Mouse (Mus musculus): ENCODE data around the gene Naa40. TPM values are rescaled to one million over a fixed set of nuclear protein-coding genes. Genes with fewer than 3 reads are reported as not detected.

Naa40 gene
- 65.3 and 66.6 TPM in 2 replicates for polyA plus RNA-seq (2015; fragmentation: Nextera tagmentation; extraction: Ambion mirVana)

DNA sequence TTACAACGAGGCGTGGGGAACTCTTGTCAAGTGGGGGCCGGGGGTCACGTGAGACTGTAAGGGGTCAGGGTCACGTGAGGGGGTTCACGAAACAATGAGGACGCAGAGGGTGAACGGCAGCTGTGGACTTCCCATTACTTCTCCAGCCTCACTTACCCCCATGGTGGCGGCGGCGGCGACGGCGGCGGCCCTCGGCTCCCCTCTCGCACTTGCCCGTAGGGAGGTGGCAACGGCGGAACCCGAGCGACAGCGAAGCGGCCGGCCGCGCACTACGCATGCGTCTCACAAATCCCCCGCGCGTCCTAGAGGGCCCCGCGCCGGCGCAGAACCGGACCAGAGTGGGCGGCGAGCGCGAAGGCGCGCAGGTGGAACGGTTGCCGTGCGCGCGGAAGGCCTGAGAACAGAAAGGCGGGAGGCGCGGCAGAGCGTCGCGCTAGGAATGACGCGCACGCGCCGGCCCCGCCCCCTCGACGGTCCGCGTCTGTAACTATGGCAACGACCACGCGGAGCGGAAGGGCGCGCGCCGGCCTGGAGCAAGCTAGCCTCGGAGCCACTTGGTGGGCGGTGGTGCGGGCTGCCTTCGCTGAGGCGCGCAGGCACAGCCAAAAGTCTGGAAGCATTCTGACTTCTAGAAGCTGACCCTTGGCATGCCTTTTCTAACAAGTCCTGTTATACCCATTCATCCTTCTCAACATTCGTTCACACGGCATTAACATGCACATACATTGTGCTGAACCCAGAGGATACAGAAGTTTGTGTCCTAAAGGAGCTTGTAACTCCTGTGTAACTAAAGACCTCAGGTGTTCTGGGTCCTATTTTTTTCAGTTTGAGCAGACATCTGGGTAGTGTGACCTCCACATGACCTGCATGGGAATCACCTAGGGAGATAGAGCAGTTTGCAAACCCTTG, at the start of gene Naa40:
Naa40 (minus strand) TSS at position 402 of the 909 bp plus-strand sequence.
- WGBS = under 1% methylated on average over 80 of the region's 80 CpGs

DNA sequence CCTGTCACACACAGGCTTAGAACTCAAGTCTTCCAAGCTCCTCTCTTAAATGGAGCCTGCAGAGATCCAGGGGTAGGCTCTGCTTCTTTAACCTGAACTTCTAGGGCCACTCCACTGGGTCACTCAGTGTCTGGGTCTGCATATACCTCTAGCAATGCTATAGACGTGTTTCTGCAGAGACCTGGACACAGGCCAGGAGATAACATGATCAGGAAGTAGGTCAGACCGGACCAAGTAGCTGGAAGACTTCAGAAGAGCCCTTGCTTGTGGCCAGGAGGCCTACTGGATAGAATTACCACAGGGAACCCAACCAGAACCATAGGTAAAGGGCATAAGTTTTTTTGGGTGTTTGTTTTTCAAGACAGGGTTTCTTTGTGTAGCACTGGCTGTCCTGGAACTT, 48.8 kb upstream of the Naa40 start:
- ATAC-seq (ENCODE audit: low FRiP score) = no peak

More for the DNA sequence above, at the start of gene Naa40:
- H3K36me3 ChIP-seq = peaks cover 4% of the 10 kb centered on the region; the same call in 1 of the 2 replicates
- H3K4me3 ChIP-seq = peak within 1 kb of the TSS; percentile 71
- H3K4me2 ChIP-seq = peak within 1 kb of the TSS; percentile 91
- ATAC-seq (ENCODE audit: low FRiP score) = peak; percentile 96
- peaks cover 34% of the 10 kb centered on the region for H3K4me1 ChIP-seq (replicated peaks)
- H3K9ac ChIP-seq = peak within 1 kb of the TSS; percentile 88
- peak within 1 kb of the TSS; percentile 90 for H3K27ac ChIP-seq
- H3K27me3 ChIP-seq = peaks cover 7% of the 10 kb centered on the region; the same call in 1 of the 2 replicates
- H3K9me3 ChIP-seq = no peaks in the 10 kb centered on the region

DNA sequence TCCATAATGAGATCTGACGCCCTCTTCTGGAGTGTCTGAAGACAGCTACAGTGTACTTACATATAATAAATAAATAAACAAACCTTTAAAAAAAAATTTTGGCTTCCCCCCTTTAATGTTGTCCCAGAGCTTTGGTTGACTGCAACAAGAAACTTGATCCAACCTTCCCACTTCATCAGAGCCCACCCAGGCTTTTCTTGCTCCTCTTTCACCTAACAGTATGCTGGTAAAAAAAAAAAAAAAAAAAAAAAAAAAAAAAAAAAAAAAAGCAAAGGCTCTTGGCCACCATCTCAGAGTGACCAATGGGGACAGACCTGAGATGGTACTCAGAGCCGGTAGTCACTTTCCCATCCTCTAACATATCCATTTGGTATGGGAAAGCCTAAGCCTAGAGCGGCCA, 47.3 kb upstream of the Naa40 start:
- Histone ChIP-seq H3K4me3 (no peak overlapping the region), H3K27me3 (no peaks in the 10 kb centered on the region), H3K4me1 (replicated peaks) (peaks cover 10% of the 10 kb centered on the region), H3K27ac (no peak overlapping the region), H3K36me3 (peaks cover 55% of the 10 kb centered on the region), H3K4me2 (no peak overlapping the region), H3K9ac (no peak overlapping the region), H3K9me3 (no peaks in the 10 kb centered on the region)
- WGBS = 90% methylated on average over 3 of the region's 3 CpGs
- no peak for ATAC-seq (ENCODE audit: low FRiP score)

More for the DNA sequence above, 48.8 kb upstream of the Naa40 start:
- Histone ChIP-seq H3K4me3 (no peak overlapping the region), H3K36me3 (peaks cover 44% of the 10 kb centered on the region), H3K4me1 (replicated peaks) (peaks cover 23% of the 10 kb centered on the region), H3K9me3 (no peaks in the 10 kb centered on the region), H3K27me3 (no peaks in the 10 kb centered on the region), H3K9ac (no peak overlapping the region), H3K4me2 (no peak overlapping the region), H3K27ac (no peak overlapping the region)
- 75% methylated on average over 2 of the region's 2 CpGs for WGBS

DNA sequence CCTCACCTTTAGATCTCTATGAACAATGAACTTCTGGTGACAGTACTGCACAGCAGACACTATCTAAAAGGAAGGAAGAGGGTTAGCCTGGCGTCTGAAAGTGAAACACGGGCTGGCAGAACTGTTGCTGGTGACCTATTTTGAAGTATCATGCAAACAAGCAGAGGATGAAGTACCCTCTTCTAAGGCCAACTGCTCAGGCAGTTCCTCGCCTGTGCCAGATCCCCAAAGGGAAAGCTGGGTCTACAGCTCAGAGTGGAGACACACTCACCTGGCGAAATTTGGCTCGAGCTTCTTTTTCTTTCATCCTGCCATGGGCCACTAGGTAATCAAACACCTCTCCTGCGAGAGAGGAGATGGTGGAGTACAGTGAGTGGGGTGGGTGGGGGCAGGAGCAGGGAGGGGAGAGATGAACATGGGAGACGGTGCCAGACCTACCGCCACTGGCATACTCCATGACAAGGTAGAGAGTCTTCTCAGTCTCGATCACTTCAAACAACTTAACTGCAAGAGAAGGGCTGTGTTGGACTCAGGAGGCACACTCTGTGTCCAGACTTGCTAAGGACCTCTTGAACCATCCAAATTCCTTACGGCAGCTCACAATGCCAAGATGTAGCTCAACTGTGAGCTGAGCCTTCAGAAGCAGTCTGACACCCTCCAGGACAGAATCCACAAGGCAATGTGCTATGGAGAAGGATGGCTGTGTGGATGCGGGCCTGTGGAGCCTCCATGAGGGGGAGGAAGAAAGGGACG, 45.8 kb upstream of the Naa40 start:
- 94% methylated on average over 12 of the region's 12 CpGs for WGBS

DNA sequence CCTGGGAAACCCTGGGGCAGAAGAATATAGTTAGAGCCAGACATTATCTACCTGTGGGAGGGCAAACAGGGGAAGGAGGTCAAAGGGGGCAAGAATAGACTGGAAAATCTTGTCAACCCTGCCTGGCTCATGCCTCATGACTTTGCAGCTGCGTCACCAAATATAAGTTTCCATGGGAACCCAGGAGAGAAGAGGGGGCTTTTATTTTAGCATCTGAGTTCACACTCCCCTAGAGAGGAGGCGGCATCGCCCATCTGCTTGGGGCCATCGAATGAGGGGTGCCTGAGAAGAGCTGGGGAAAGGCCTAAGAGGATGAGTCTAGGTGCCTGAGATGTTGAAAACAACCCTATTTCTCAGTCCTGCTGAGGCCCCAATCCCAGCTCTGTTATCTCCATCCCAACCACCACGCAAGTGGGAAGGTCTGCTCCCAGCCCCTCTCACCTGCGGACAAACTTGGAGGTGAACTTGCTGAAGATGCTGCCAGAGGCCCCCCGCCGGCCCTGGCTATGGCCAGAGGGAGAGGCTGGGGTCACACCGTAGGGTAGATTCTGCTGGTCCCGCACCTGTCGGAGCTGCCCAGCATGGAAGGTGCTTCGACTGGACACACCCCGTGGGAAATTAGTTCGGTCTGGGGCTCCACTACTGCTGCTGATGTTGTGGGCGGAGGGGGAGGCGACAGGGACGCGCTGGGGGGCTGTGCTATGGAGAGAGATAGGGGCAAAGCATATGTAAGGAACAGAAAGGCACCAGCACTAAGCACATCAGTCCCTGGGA, 39.8 kb upstream of the Naa40 start:
- no peaks in the 10 kb centered on the region for H3K9me3 ChIP-seq
- H3K4me2 ChIP-seq = no peak overlapping the region
- ATAC-seq (ENCODE audit: low FRiP score) = no peak
- H3K27me3 ChIP-seq = no peaks in the 10 kb centered on the region
- 0 out of 2 replicates have a peak overlapping the region, but pooled peaks have one; percentile 13 for H3K9ac ChIP-seq
- H3K27ac ChIP-seq = no peak overlapping the region
- H3K4me3 ChIP-seq = no peak overlapping the region
- H3K36me3 ChIP-seq = peaks cover 98% of the 10 kb centered on the region
- 89% methylated on average over 18 of the region's 18 CpGs for WGBS
- H3K4me1 ChIP-seq (replicated peaks) = peaks cover 48% of the 10 kb centered on the region

More for the DNA sequence above, 45.8 kb upstream of the Naa40 start:
- Histone ChIP-seq H3K4me2 (no peak overlapping the region), H3K27me3 (no peaks in the 10 kb centered on the region), H3K27ac (no peak overlapping the region), H3K4me3 (no peak overlapping the region), H3K4me1 (replicated peaks) (peaks cover 5% of the 10 kb centered on the region; the same call in 1 of the 2 replicates), H3K9me3 (no peaks in the 10 kb centered on the region), H3K9ac (no peak overlapping the region), H3K36me3 (peaks cover 71% of the 10 kb centered on the region)
- ATAC-seq (ENCODE audit: low FRiP score) = no peak

DNA sequence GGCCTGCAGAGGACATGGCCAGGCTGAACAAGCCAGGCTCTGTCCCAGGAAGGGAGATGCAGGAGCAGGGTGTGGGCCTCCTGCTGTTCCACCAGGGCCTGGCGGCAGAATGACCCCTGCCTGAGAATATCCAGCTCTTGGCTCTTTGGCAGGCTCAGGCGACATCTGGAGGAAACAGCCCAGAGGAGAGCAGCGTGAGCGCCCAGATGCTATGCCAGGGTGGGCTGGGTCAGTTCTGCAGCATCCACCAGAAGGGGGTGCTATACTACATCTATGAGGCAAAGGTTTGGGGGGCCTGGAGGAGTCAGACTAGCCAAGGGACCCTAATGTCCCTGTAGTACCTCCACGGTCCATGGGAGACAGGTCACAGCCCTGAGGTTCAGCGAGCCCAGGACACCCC, 38.1 kb upstream of the Naa40 start:
- H3K4me3 ChIP-seq = no peak overlapping the region
- peak overlapping the region; percentile 59 for H3K9ac ChIP-seq
- H3K4me1 ChIP-seq (replicated peaks) = peaks cover 63% of the 10 kb centered on the region
- WGBS = 37% methylated on average over 6 of the region's 6 CpGs
- H3K36me3 ChIP-seq = peaks cover 96% of the 10 kb centered on the region
- H3K27ac ChIP-seq = peak overlapping the region; percentile 90
- H3K27me3 ChIP-seq = no peaks in the 10 kb centered on the region
- ATAC-seq (ENCODE audit: low FRiP score) = no peak
- H3K9me3 ChIP-seq = no peaks in the 10 kb centered on the region
- no peak overlapping the region for H3K4me2 ChIP-seq

DNA sequence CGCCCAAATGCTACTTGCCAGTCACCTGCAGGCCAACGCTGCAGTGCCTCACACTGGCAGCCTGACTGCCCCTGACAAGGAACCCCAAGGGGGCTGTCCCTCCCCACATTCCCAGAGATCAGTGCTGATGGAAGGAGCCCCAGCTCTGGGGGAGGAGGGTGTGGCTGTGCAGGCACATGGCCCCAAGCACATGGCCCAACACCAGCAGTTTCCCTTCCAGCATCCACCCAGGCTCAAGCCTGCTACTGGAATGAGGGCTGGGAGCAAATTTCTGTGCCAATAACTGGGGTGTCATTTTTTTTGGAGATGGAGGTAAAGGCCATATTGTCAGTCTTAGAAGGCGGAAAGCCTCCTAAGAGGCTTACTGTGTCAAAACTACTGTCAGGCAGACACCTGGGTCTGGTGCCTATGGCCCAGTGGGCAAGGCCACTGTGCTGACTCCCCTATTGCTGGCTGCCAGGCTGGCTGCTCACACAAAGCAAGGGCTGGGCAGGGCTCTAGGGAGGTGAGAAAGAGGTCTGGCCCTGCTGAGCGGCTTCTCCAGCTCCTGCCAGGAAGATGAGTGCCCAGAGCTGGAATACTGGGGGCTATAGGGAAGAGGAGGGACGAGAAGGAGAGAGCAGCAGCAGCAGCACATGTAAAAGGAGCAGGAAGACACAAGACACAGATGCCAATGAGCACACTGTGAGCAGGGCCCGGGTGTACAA, 37.4 kb upstream of the Naa40 start:
- no peak overlapping the region for H3K4me2 ChIP-seq
- H3K4me3 ChIP-seq = no peak overlapping the region
- H3K27me3 ChIP-seq = no peaks in the 10 kb centered on the region
- H3K9me3 ChIP-seq = no peaks in the 10 kb centered on the region
- peaks cover 65% of the 10 kb centered on the region for H3K4me1 ChIP-seq (replicated peaks)
- 71% methylated on average over 6 of the region's 6 CpGs for WGBS
- ATAC-seq (ENCODE audit: low FRiP score) = no peak
- H3K36me3 ChIP-seq = peaks cover 96% of the 10 kb centered on the region
- H3K9ac ChIP-seq = peak overlapping the region; percentile 59
- H3K27ac ChIP-seq = peak overlapping the region; percentile 90

DNA sequence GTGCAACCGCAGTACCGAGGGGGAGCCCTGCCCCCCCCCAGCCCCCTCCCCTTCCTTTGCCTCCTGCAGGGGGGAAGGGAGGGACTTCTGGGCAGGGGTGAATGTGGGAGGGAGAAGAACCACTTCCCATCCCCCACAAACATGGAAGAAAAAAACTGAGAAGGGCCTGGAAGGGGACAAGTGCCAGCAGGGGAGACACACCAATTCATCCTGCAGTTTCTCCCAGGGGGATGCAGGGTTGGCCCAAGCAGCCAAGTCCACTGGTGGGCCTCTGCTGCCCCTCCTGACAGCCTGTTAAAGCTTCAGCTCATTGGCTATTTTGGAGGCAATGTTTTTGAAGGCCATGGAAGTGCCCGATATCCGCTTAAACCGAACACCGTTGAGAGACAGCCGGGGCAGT, 35.8 kb upstream of the Naa40 start:
- peaks cover 76% of the 10 kb centered on the region for H3K4me1 ChIP-seq (replicated peaks)
- H3K27me3 ChIP-seq = no peaks in the 10 kb centered on the region
- peaks cover 96% of the 10 kb centered on the region for H3K36me3 ChIP-seq
- H3K9ac ChIP-seq = 0 out of 2 replicates have a peak overlapping the region, but pooled peaks have one; percentile 55
- WGBS = 62% methylated on average over 7 of the region's 7 CpGs
- ATAC-seq (ENCODE audit: low FRiP score) = no peak
- no peaks in the 10 kb centered on the region for H3K9me3 ChIP-seq
- H3K27ac ChIP-seq = peak overlapping the region; percentile 90
- no peak overlapping the region for H3K4me3 ChIP-seq
- H3K4me2 ChIP-seq = no peak overlapping the region

DNA sequence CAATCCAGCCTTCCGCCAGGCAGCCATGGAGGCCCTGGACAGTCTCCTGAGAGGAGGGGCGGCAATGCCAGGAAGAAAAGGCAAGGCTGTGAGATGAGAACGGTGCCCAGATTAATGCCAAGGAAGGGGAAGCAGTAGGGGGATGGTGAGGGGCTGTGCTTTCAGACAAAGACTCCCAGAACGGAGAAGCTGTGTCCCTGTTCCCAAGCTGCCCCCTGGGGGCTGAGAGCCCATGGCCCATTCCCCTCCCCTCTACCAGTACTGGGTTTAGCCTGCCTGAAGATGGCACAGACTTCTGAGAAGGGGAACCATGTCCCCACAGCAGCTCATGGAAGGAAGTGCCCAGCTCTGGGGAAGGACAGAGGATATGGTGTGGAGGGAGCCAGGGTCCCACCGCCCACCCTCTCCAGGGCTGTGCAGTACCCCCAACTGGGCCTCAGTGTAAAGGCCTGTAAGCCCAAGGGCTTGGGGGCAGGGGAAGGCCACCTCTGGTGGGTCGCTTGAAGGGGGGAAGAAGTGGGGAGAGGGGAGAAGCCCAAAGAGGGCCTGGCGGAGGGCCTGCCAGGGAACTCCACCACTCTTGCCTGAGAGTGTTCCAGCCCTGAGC, 35.2 kb upstream of the Naa40 start:
- Histone ChIP-seq H3K9ac (peak overlapping the region; percentile 55), H3K4me3 (no peak overlapping the region), H3K27ac (peak overlapping the region; percentile 90), H3K36me3 (peaks cover 96% of the 10 kb centered on the region), H3K9me3 (no peaks in the 10 kb centered on the region), H3K4me2 (0 out of 2 replicates have a peak overlapping the region, but pooled peaks have one; percentile 3), H3K4me1 (replicated peaks) (peaks cover 83% of the 10 kb centered on the region), H3K27me3 (no peaks in the 10 kb centered on the region)
- ATAC-seq (ENCODE audit: low FRiP score) = peak; percentile 14; the same call in 1 of the 2 replicates
- WGBS = 30% methylated on average over 7 of the region's 7 CpGs

DNA sequence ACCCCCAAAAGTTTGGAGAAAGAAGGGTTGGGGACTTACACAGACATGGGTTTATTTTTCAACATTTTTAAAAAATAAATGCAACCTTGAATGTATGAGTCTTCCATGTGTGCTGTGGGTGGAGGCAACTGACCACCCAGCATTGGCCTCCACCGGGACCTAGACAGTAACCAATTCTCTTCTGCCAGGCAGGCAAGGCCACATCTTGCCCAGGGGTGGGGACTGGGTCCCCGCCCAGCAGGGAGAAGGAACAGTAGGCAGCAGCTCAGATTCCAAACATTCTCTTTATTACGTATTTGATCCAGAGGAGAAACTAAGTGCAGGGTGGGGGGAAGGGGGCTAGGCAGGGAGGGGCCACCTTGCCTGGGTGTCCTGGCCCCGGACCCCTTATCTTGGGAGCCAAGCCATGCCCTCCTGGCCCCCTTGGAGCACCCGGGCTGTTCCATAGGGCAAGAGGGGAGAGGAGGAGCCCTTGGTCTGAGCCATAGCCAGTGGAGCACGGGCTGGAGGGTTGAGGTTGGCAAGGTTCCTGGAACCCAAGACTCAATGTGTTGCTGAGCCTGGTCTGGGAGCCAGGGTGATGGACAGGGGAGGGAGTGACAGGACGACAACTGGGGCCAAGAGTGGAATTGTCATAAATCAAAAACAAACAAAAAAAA, 34.3 kb upstream of the Naa40 start:
- no peak overlapping the region for H3K9ac ChIP-seq
- H3K4me1 ChIP-seq (replicated peaks) = peaks cover 86% of the 10 kb centered on the region
- H3K36me3 ChIP-seq = peaks cover 95% of the 10 kb centered on the region
- peak overlapping the region; percentile 90 for H3K27ac ChIP-seq
- H3K9me3 ChIP-seq = no peaks in the 10 kb centered on the region
- no peak overlapping the region for H3K4me2 ChIP-seq
- ATAC-seq (ENCODE audit: low FRiP score) = no peak
- no peaks in the 10 kb centered on the region for H3K27me3 ChIP-seq
- WGBS = 43% methylated on average over 7 of the region's 7 CpGs
- no peak overlapping the region for H3K4me3 ChIP-seq

Data from hindbrain, embryonic 13.5 days (tissue).